Mouse (Mus musculus): ENCODE measurements around the gene Wasl. TPM values are rescaled to one million over a fixed set of nuclear protein-coding genes. Genes with fewer than 3 reads are reported as not detected.

Wasl gene
- polyA plus RNA-seq, 1 experiment from 2014 or later, result 52.2 TPM

- Histone ChIP-seq H3K27ac (ENCODE audit: low read depth, low read length) (no peak overlapping the region), H3K9ac (ENCODE audit: low read depth, low read length) (no peak overlapping the region), H3K27me3 (replicated peaks; ENCODE audit: control insufficient read depth, insufficient read depth, low read length) (no peaks in the 10 kb centered on the region), H3K36me3 (ENCODE audit: control insufficient read depth, insufficient read depth, low read length) (no peaks in the 10 kb centered on the region), H3K4me1 (ENCODE audit: control insufficient read depth, insufficient read depth, low read depth, low read length) (no peaks in the 10 kb centered on the region), H3K4me2 (ENCODE audit: low read length) (no peak overlapping the region), H3K4me3 (ENCODE audit: low read length) (no peak overlapping the region), H3K9me3 (ENCODE audit: control insufficient read depth, low read length) (no peaks in the 10 kb centered on the region)
- WGBS, result 80% methylated on average over 9 of the region's 9 CpGs
- no peak for ATAC-seq
Measured at GRCm38 (mm10) chr6:24564081-24564480, 100.7 kb downstream of the Wasl start.

Other genes with a start within 250 kb of the Wasl start
- gene Iqub, start 149.9 kb downstream of the Wasl start, polyA plus RNA-seq (2015; fragmentation: Nextera tagmentation; extraction: Ambion mirVana), result 2.3 and 2.8 TPM in 2 replicates
- gene Ndufa5, start 137.0 kb downstream of the Wasl start, polyA plus RNA-seq (2015; fragmentation: Nextera tagmentation; extraction: Ambion mirVana), result 390 and 432 TPM in 2 replicates
- gene Asb15, start 136.9 kb downstream of the Wasl start, polyA plus RNA-seq (2015; fragmentation: Nextera tagmentation; extraction: Ambion mirVana), result 0.04 and 0.05 TPM in 2 replicates
- 0.30 TPM in 1 of 2 replicates, not detected in the other for gene Lmod2, start 67.2 kb downstream of the Wasl start, polyA plus RNA-seq (2015; fragmentation: Nextera tagmentation; extraction: Ambion mirVana)
- gene Hyal6, start 68.2 kb upstream of the Wasl start, polyA plus RNA-seq (2015; fragmentation: Nextera tagmentation; extraction: Ambion mirVana), result not detected in 2 replicates
- not detected in 2 replicates for gene Hyal4, start 83.3 kb upstream of the Wasl start, polyA plus RNA-seq (2015; fragmentation: Nextera tagmentation; extraction: Ambion mirVana)
- gene Spam1, start 126.2 kb upstream of the Wasl start, polyA plus RNA-seq (2015; fragmentation: Nextera tagmentation; extraction: Ambion mirVana), result not detected in 2 replicates
- not detected in 2 replicates for gene Hyal5, start 193.0 kb upstream of the Wasl start, polyA plus RNA-seq (2015; fragmentation: Nextera tagmentation; extraction: Ambion mirVana)

All from hindbrain, embryonic 16.5 days (tissue).